Mouse (Mus musculus): ENCODE data around the gene Ear14.

The Ear14 gene

GRCm38 (mm10) chr14:51253569-51253968 is 50.4 kb downstream of the Ear14 start:
- DNase-seq, result no peak
